In genomic region chrX:50948633-50949032, GRCm38 (mm10) we compare ENCODE assay signal across 11 mouse cellular contexts. TPM values are rescaled to one million over a fixed set of nuclear protein-coding genes. Genes with fewer than 3 reads are reported as not detected.
DNase-seq lines count a peak whose midpoint lies in the region; ATAC-seq and TF ChIP-seq lines count a peak whose summit lies in the region.
"Had no signal": no experiment of that assay in that cellular context is flagged by ENCODE, and none has a peak within 500 bp of the region (broad histone marks: within the 10 kb centered on the region; RNA-seq: fewer than 3 reads in every experiment).

No protein-coding gene starts in this region.

- no peak for TF ChIP-seq EP300 in liver, postnatal 0 days (IDR thresholded peaks at IDR 0.05; ENCODE audit: low read depth)

- WGBS in liver, adult 2 months = 12% methylated on average over 2 of the region's 2 CpGs
- WGBS in liver, postnatal 0 days (ENCODE audit: insufficient replicate concordance) = 53% methylated on average over 2 of the region's 2 CpGs
- 22% methylated on average over 2 of the region's 2 CpGs for WGBS in heart, embryonic 14.5 days

- no peak for TF ChIP-seq POLR2A in liver, adult 2 months (IDR thresholded peaks at IDR 0.05; ENCODE audit: extremely low read depth, insufficient read depth, low read length)

- no peaks in the 10 kb centered on the region for H3K36me3 ChIP-seq in liver, adult 2 months (ENCODE audit: control insufficient read depth, insufficient read depth, low read length)
- no peaks in the 10 kb centered on the region for H3K36me3 ChIP-seq in liver, postnatal 0 days (replicated peaks; ENCODE audit: insufficient read depth, low read length)
- H3K36me3 ChIP-seq in heart, embryonic 14.5 days (ENCODE audit: control insufficient read depth, insufficient read depth, low read length) = no peaks in the 10 kb centered on the region

- H3K27ac ChIP-seq in liver, adult 2 months (replicated peaks; ENCODE audit: insufficient read depth, low read depth, low read length) = no peak overlapping the region
- H3K27ac ChIP-seq in liver, postnatal 0 days (ENCODE audit: low read depth) = no peak overlapping the region
- 0 out of 2 replicates have a peak overlapping the region, but pooled peaks have one; percentile 55 for H3K27ac ChIP-seq in gastrocnemius, adult 2 months
- H3K27ac ChIP-seq in heart, embryonic 14.5 days (replicated peaks in 1 of 2; ENCODE audit: control insufficient read depth in 1 of 2, insufficient read depth in 1 of 2, low read depth in 2 of 2, low read length in 2 of 2) = peak overlapping the region; percentile 33 to 79; a peak in 3 of 4 replicates
- H3K27ac ChIP-seq: macrophage had no signal

- H3K9me3 ChIP-seq in liver, postnatal 0 days (ENCODE audit: low read length) = no peaks in the 10 kb centered on the region
- H3K9me3 ChIP-seq in heart, embryonic 14.5 days (ENCODE audit: control insufficient read depth, low read length) = no peaks in the 10 kb centered on the region

- no peaks in the 10 kb centered on the region; the same call in 1 of the 2 replicates for H3K4me1 ChIP-seq in liver, adult 2 months (ENCODE audit: control insufficient read depth, insufficient read depth, low read length)
- no peaks in the 10 kb centered on the region for H3K4me1 ChIP-seq in liver, postnatal 0 days (ENCODE audit: insufficient read depth)
- no peaks in the 10 kb centered on the region; a peak in 1 of 4 replicates for H3K4me1 ChIP-seq in heart, embryonic 14.5 days (ENCODE audit: control insufficient read depth in 2 of 2, insufficient read depth in 2 of 2, low read length in 2 of 2)

- ATAC-seq in liver, postnatal 0 days = no peak
- ATAC-seq in heart, embryonic 14.5 days (ENCODE audit: insufficient number of reproducible peaks, insufficient read depth, low FRiP score, low read depth) = no peak

- H3K79me2 ChIP-seq in liver, adult 2 months (ENCODE audit: control insufficient read depth, insufficient read depth, low read length) = no peaks in the 10 kb centered on the region

- H3K4me2 ChIP-seq in liver, postnatal 0 days (ENCODE audit: low read depth, low read length) = no peak overlapping the region
- 0 out of 2 replicates have a peak overlapping the region, but pooled peaks have one; percentile 11 for H3K4me2 ChIP-seq in heart, embryonic 14.5 days (ENCODE audit: low read length)

- peak; percentile 14 for DNase-seq in liver, adult 2 months (ENCODE audit: extremely low read depth, low read depth, low spot score)
- no peak for DNase-seq in liver, postnatal 0 days
- DNase-seq in gastrocnemius, adult 2 months = peak; percentile 84
- peak; percentile 39 for DNase-seq in lung, postnatal 36 days
- DNase-seq in c-Kit-positive CD71-positive TER-119-positive erythroid progenitor cells, embryonic 14.5 days (ENCODE audit: low spot score) = no peak
- no peak for DNase-seq in spleen, postnatal 14 days (ENCODE audit: low spot score in 2 of 2)
- DNase-seq: cerebellum, adult 8-10 months had no signal

- no peak overlapping the region for H3K9ac ChIP-seq in liver, adult 2 months (ENCODE audit: low read depth, low read length)
- H3K9ac ChIP-seq in liver, postnatal 0 days (replicated peaks) = no peak overlapping the region
- no peak overlapping the region for H3K9ac ChIP-seq in heart, embryonic 14.5 days (ENCODE audit: low read length)

- H3K27me3 ChIP-seq in liver, adult 2 months (ENCODE audit: control insufficient read depth, insufficient read depth, low read length) = no peaks in the 10 kb centered on the region
- no peaks in the 10 kb centered on the region for H3K27me3 ChIP-seq in liver, postnatal 0 days (ENCODE audit: insufficient read depth, low read length)
- H3K27me3 ChIP-seq in heart, embryonic 14.5 days (ENCODE audit: control insufficient read depth, insufficient read depth, low read length) = no peaks in the 10 kb centered on the region

- intact Hi-C loops in gastrocnemius, adult 2 months (cut with DNase I) = no loop called here

- no peak overlapping the region for H3K4me3 ChIP-seq in liver, adult 2 months (ENCODE audit: insufficient read depth, low read depth, low read length)
- H3K4me3 ChIP-seq in liver, postnatal 0 days (ENCODE audit: low read depth, low read length) = no peak overlapping the region
- H3K4me3 ChIP-seq in gastrocnemius, adult 2 months = peak overlapping the region; percentile 13; the same call in 1 of the 2 replicates
- no peak overlapping the region for H3K4me3 ChIP-seq in heart, embryonic 14.5 days (ENCODE audit: control insufficient read depth in 1 of 2, insufficient read depth in 1 of 2, low read depth in 1 of 2, low read length in 2 of 2)

- TF ChIP-seq CTCF in liver, adult 2 months (IDR thresholded peaks at IDR 0.05; ENCODE audit: low read depth, low read length) = no peak
- TF ChIP-seq CTCF in liver, postnatal 0 days (IDR thresholded peaks at IDR 0.05; ENCODE audit: low read depth) = no peak
- TF ChIP-seq CTCF in gastrocnemius, adult 2 months (IDR thresholded peaks at IDR 0.05) = no peak

RNA-seq across cellular contexts. Expression of gene Frmd7, which starts 6.1 kb away (rescaled TPM):
- total RNA-seq in liver, adult 2 months (2014; rRNA removed) = 0.13 TPM in 1 of 2 replicates, not detected in the other
- polyA plus RNA-seq in liver, adult 2 months (2012; rRNA removed) = not detected in 2 replicates
- not detected in 2 replicates for polyA plus RNA-seq in liver, postnatal 0 days (2015; fragmentation: Nextera tagmentation; extraction: Ambion mirVana)
- total RNA-seq in gastrocnemius, adult 2 months (2021) = under 1 TPM; 0.33 to 0.59 TPM
- polyA plus RNA-seq in heart, embryonic 14.5 days (2014; fragmentation: Nextera tagmentation; extraction: Ambion mirVana) = 0.38 TPM in 1 of 2 replicates, not detected in the other
- total RNA-seq: neutrophil, adult 5-6 weeks had no signal
- polyA plus RNA-seq: forebrain, embryonic 11.5 days; macrophage had no signal

Comparison
In these comparisons a context has a peak if more than half of its experiments do, and no peak if none do; other contexts are left out.
1. DNase-seq: peak in liver, adult 2 months (single experiment), gastrocnemius, adult 2 months (single experiment) and lung, postnatal 36 days (single experiment); none in liver, postnatal 0 days (single experiment), c-Kit-positive CD71-positive TER-119-positive erythroid progenitor cells, embryonic 14.5 days (single experiment) and spleen, postnatal 14 days (0 of 2).
2. H3K27ac ChIP-seq: peak in gastrocnemius, adult 2 months (single experiment) and heart, embryonic 14.5 days (2 of 2); none in liver, adult 2 months (single experiment) and liver, postnatal 0 days (single experiment).